Mouse (Mus musculus) intestine, embryonic 14.5 days (tissue): ENCODE results near the gene Hspd1. TPM values are rescaled to one million over a fixed set of nuclear protein-coding genes. Genes with fewer than 3 reads are reported as not detected.
A peak's percentile ranks its signal among the peaks of the same experiment; 100 is the strongest.

Experiments used
- ATAC-seq: fragments of 200-750 bp; cut with Nextera tagmentation; replicated peaks from 2 replicates; pipeline ENCODE4 v1.8.0; 2017; ENCODE audit warnings: low read depth, moderate number of reproducible peaks, moderate TSS enrichment, moderate library complexity; ENCODE audit not compliant: low FRiP score, low TSS enrichment
- DNase-seq: peaks from one replicate; pipeline ENCODE4 v3.0.0-alpha.2; 2018; ENCODE audit warnings: low spot score
- H3K27ac ChIP-seq: fragments of 300-500 bp; sonication (generic); 2 replicates; pipeline ENCODE4 v1.5.1; 2014; ENCODE audit warnings: low read depth, mild to moderate bottlenecking, control low read depth
- H3K27me3 ChIP-seq: fragments of 300-500 bp; sonication (generic); replicated peaks from 2 replicates; pipeline ENCODE4 v1.6.1; 2014; ENCODE audit warnings: low read length, control low read depth; ENCODE audit not compliant: control insufficient read depth, insufficient read depth
- H3K36me3 ChIP-seq: fragments of 300-500 bp; sonication (generic); 2 replicates; pipeline ENCODE4 v1.6.1; 2014; ENCODE audit warnings: low read length, control low read depth; ENCODE audit not compliant: control insufficient read depth, insufficient read depth
- H3K4me1 ChIP-seq: fragments of 300-500 bp; sonication (generic); replicated peaks from 2 replicates; pipeline ENCODE4 v1.6.1; 2014; ENCODE audit warnings: low read length, control low read depth, mixed read lengths; ENCODE audit not compliant: control insufficient read depth, insufficient read depth
- H3K4me2 ChIP-seq: fragments of 300-500 bp; sonication (generic); 2 replicates; pipeline ENCODE4 v1.6.1; 2014; ENCODE audit warnings: low read length
- H3K4me3 ChIP-seq: fragments of 300-500 bp; sonication (generic); 2 replicates; pipeline ENCODE4 v1.5.1; 2014; ENCODE audit warnings: low read depth, low read length, control low read depth, mixed read lengths
- H3K9ac ChIP-seq: fragments of 300-500 bp; sonication (generic); 2 replicates; pipeline ENCODE4 v1.6.1; 2014; ENCODE audit warnings: mild to moderate bottlenecking, low read length
- H3K9me3 ChIP-seq: fragments of 300-500 bp; sonication (generic); 2 replicates; pipeline ENCODE4 v1.6.1; 2016; ENCODE audit warnings: low read length, control low read depth; ENCODE audit not compliant: control insufficient read depth
- WGBS: fragments of 180-500 bp; shearing (Covaris S2); extraction: QIAGEN DNeasy Blood & Tissue Kit; methylation state at CpG from one replicate; pipeline ENCODE4 v1.1.7; 2014; 5-methylcytosine and 5-hydroxymethylcytosine counted together
- polyA plus RNA-seq: library from polyadenylated mRNA; unstranded; fragments of >200 nt; fragmentation: Nextera tagmentation; extraction: Ambion mirVana; gene quantifications from 2 replicates; pipeline ENCODE4 v1.2.1, GENCODE M21; 2014

Hspd1 gene
- polyA plus RNA-seq, 1 experiment from 2014 or later = 509 TPM

- ATAC-seq (no peak), DNase-seq (no peak)
- Histone ChIP-seq H3K9me3 (no peaks in the 10 kb centered on the region), H3K4me1 (peaks cover 9% of the 10 kb centered on the region; the same call in 1 of the 2 replicates), H3K27me3 (no peaks in the 10 kb centered on the region), H3K27ac (no peak overlapping the region), H3K9ac (no peak overlapping the region), H3K36me3 (no peaks in the 10 kb centered on the region), H3K4me3 (no peak overlapping the region), H3K4me2 (no peak overlapping the region)
- 86% methylated on average over 5 of the region's 5 CpGs for WGBS
These were observed 32.5 kb downstream of the Hspd1 start for GRCm38 (mm10) chr1:55055322-55056115.

- 69% methylated on average over 4 of the region's 4 CpGs for WGBS
- Histone ChIP-seq H3K9me3 (no peaks in the 10 kb centered on the region), H3K27ac (no peak overlapping the region), H3K4me2 (peak overlapping the region; percentile 63), H3K4me3 (peak overlapping the region; percentile 83), H3K36me3 (no peaks in the 10 kb centered on the region), H3K9ac (peak overlapping the region; percentile 65), H3K27me3 (no peaks in the 10 kb centered on the region), H3K4me1 (peaks cover 9% of the 10 kb centered on the region; the same call in 1 of the 2 replicates)
- DNase-seq (no peak), ATAC-seq (no peak)
These were observed 34.4 kb downstream of the Hspd1 start for GRCm38 (mm10) chr1:55053596-55053995.

GRCm38 (mm10) chr1:55053005-55053404 is 35.0 kb downstream of the Hspd1 start:
- DNase-seq (no peak), ATAC-seq (peak; percentile 76)
- H3K9me3 ChIP-seq = no peaks in the 10 kb centered on the region
- H3K4me2 ChIP-seq = peak overlapping the region; percentile 63
- no peaks in the 10 kb centered on the region for H3K36me3 ChIP-seq
- no peaks in the 10 kb centered on the region for H3K27me3 ChIP-seq
- H3K27ac ChIP-seq = peak overlapping the region; percentile 82
- H3K4me1 ChIP-seq = peaks cover 9% of the 10 kb centered on the region; the same call in 1 of the 2 replicates
- peak overlapping the region; percentile 83 for H3K4me3 ChIP-seq
- peak overlapping the region; percentile 65 for H3K9ac ChIP-seq
- WGBS = under 1% methylated on average over 42 of the region's 42 CpGs

- Histone ChIP-seq H3K4me1 (peaks cover 9% of the 10 kb centered on the region; the same call in 1 of the 2 replicates), H3K36me3 (no peaks in the 10 kb centered on the region), H3K9ac (peak within 1 kb of the TSS; percentile 65), H3K27me3 (no peaks in the 10 kb centered on the region), H3K27ac (peak within 1 kb of the TSS; percentile 82), H3K9me3 (no peaks in the 10 kb centered on the region), H3K4me2 (peak within 1 kb of the TSS; percentile 65), H3K4me3 (peak within 1 kb of the TSS; percentile 83)
- WGBS = under 1% methylated on average over 46 of the region's 46 CpGs
- DNase-seq = peak; percentile 100
- ATAC-seq = peak; percentile 100
These were observed 35.6 kb downstream of the Hspd1 start, which contains the start of gene Coq10b for GRCm38 (mm10) chr1:55052355-55052953. TSS of gene Coq10b (plus strand) at chr1:55052770.

GRCm38 (mm10) chr1:55051671-55052070 is 36.4 kb downstream of the Hspd1 start:
- 72% methylated on average over 3 of the region's 3 CpGs for WGBS
- Histone ChIP-seq H3K9ac (no peak overlapping the region), H3K4me3 (peak overlapping the region; percentile 83)

GRCm38 (mm10) chr1:55048841-55049587 is 39.0 kb downstream of the Hspd1 start:
- H3K27me3 ChIP-seq = no peaks in the 10 kb centered on the region
- H3K27ac ChIP-seq = no peak overlapping the region
- H3K36me3 ChIP-seq = no peaks in the 10 kb centered on the region
- no peak for ATAC-seq
- DNase-seq = no peak
- no peak overlapping the region for H3K9ac ChIP-seq
- peaks cover 9% of the 10 kb centered on the region; the same call in 1 of the 2 replicates for H3K4me1 ChIP-seq
- 68% methylated on average over 4 of the region's 4 CpGs for WGBS
- H3K9me3 ChIP-seq = no peaks in the 10 kb centered on the region
- H3K4me3 ChIP-seq = no peak overlapping the region
- no peak overlapping the region for H3K4me2 ChIP-seq

More at GRCm38 (mm10) chr1:55051671-55052070, 36.4 kb downstream of the Hspd1 start:
- H3K4me1 ChIP-seq = peaks cover 9% of the 10 kb centered on the region; the same call in 1 of the 2 replicates
- H3K4me2 ChIP-seq = peak overlapping the region; percentile 65
- no peaks in the 10 kb centered on the region for H3K27me3 ChIP-seq
- no peaks in the 10 kb centered on the region for H3K36me3 ChIP-seq
- H3K9me3 ChIP-seq = no peaks in the 10 kb centered on the region
- no peak for DNase-seq
- ATAC-seq = no peak
- H3K27ac ChIP-seq = no peak overlapping the region

- Histone ChIP-seq H3K4me1 (no peaks in the 10 kb centered on the region), H3K9me3 (peaks cover 7% of the 10 kb centered on the region; the same call in 1 of the 2 replicates), H3K4me3 (no peak overlapping the region), H3K36me3 (no peaks in the 10 kb centered on the region), H3K4me2 (no peak overlapping the region), H3K27ac (no peak overlapping the region), H3K9ac (no peak overlapping the region), H3K27me3 (no peaks in the 10 kb centered on the region)
- ATAC-seq = no peak
- DNase-seq = no peak
- WGBS = 82% methylated on average over 3 of the region's 3 CpGs
These were observed 44.9 kb downstream of the Hspd1 start for GRCm38 (mm10) chr1:55043164-55043563.

- peaks cover 7% of the 10 kb centered on the region; the same call in 1 of the 2 replicates for H3K9me3 ChIP-seq
- H3K27ac ChIP-seq = no peak overlapping the region
- no peak overlapping the region for H3K4me2 ChIP-seq
- H3K36me3 ChIP-seq = no peaks in the 10 kb centered on the region
- 54% methylated on average over 1 of the region's 1 CpGs for WGBS
- ATAC-seq = no peak
- no peak for DNase-seq
- H3K4me1 ChIP-seq = no peaks in the 10 kb centered on the region
- H3K27me3 ChIP-seq = no peaks in the 10 kb centered on the region
- H3K9ac ChIP-seq = no peak overlapping the region
- no peak overlapping the region for H3K4me3 ChIP-seq
These were observed 45.8 kb downstream of the Hspd1 start for GRCm38 (mm10) chr1:55042246-55042645.
